Mouse (Mus musculus) cerebellum, adult 18-20 months (tissue): ENCODE results near the gene Mansc4.

Source experiments
- DNase-seq, 2 experiments: peaks; one replicate each; pipeline ENCODE4 v3.0.0; 2021

The Mansc4 gene

DNA sequence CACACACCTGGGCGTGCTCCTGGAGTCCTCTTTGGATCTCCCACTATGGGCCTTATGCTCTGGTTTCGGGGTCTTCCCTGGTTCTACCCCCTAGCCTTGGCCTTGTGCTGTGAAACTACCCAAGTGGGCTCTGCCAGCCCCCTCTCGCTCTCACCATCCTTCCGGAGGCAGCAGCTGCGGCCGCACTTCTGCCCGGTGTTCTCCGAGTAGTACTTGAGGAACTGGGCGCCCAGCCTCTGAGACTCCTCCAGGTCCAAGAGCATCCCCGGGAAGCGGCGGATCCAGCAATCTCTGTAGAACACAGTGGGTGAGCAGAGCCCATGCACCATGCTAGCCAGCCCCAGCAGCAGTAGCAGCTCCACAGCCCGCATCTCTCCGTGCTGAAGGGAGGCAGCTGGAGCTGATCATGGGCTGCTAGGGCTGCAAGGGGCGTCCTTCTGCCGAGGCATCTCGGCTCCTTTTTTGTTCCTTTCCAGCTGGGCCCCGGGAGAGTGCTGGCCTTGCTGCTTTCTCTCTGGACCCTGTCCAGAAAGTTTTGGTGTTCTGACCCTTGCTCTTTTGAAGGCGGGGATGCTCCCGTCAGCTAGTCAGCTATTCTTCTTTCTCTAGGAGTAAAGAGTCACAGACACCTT, at the start of gene Mansc4:
Mansc4 (minus strand) TSS at position 439 of the 632 bp plus-strand sequence.
- DNase-seq, result no peak

DNA sequence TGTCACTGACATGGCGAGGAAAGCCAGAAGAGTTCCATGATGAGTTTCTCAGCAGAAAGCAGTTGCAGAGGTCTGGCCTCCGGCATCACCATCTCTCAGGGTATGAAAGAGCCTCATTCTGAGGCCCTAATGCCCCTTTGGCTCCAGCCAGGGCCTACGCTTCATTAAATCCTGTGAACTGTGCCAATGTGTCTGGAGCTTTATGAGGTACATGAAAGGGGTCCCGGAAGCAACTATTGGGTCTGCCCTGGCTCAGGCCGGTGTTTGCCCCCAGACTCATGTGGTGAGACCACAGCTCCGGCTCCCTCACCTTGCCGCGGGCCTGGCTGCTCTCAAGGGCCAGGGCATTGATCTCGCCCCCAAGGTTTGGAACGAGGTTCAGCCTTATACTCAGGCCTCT, 40.4 kb upstream of the Mansc4 start:
- DNase-seq, result no peak

DNA sequence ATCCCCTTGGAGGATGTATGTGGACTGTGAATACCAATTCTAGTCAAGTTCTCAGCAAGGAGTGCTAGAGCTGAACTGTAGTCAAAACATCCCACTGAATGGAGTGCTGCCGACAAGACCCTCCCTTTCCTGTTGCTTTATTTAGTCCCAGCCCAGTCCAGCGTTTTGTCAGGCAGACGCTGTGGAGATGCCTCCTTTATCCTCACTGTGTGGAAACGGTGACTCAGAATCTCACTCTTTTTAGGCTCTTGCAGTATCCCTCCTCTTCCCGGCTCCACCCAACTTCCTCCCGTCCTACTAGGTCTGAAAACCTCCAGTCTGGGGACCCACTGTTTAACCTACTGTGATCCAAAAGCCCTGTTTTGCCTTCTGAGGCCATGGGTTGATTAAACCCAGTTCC, 34.5 kb upstream of the Mansc4 start:
- no peak for DNase-seq

DNA sequence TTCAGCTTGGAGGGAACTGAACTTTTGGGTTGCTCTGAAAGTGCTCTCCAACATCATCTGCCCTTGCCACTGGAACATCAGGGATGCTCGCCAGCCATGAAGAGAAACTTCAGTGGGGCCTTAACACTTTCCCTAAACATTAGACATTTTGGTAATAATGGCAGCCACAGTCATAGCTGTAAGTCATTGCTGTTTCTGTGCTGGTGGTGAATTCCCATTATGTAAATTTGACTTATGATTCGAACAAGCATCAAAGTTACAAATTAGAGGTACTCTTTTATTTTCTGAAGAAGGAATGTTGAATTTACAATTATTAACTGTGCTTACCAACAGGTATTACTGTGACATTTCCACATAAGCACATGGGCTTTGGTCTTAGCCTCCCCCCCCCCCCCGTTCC, 31.4 kb upstream of the Mansc4 start:
- no peak for DNase-seq

DNA sequence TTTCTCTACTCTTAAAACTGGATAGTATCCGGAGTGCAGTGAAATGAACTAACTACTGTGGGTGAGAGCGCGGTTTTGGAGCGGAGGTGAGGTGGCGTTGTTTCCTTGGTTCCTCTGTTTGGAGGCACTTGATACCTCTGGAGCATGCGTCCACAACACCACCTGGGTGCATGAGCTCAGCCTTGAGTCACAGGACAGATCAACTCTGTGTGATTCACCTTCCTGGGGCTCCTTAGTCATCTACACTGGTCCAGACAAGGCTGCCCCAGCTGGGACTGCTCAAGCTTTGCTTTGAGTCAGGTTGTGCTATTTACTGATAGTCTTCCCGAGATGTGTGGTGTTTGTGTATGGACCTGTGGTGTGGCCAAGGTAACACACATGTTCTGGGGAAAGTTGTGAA, 30.9 kb upstream of the Mansc4 start:
- DNase-seq, result no peak

DNA sequence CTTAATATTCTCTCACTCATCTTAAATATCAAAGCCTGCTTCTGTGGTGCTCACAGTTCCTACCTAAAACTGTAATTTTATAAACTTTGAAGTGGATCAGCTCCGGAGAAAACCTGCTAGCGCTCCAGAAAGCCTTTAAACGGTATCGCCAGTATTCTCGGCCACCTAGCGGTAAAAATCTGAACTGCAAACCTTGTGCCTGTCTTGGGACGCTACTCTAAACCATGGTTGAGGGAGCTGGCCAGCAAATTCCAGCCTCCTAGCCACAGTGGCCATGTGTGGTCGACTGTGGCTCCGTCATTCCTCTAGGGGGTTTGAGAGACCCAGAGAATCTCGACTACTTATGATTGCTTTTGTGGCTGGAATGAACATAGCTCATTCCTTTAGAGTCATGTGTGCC, 29.7 kb upstream of the Mansc4 start:
- DNase-seq, result peak; percentile 83 to 88

DNA sequence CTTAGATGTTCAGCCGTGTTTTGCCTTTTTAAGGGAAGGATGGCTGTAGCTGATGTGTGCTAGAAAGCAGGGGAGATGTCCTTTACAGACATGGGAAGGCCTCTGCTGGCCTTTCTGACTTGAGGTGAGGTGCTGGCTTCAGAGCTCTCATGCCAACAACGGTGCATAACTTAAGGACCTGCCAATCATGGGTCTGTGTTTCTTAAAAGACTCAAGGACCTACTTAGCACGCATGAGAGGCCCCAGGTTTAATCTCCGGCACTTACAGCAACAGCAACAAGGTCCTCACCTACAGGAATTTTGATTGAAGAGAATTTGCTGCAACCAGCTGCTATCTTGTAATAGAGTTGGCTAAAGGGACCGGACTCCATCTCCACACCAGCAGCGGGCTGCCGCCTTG, 22.5 kb upstream of the Mansc4 start:
- no peak for DNase-seq

DNA sequence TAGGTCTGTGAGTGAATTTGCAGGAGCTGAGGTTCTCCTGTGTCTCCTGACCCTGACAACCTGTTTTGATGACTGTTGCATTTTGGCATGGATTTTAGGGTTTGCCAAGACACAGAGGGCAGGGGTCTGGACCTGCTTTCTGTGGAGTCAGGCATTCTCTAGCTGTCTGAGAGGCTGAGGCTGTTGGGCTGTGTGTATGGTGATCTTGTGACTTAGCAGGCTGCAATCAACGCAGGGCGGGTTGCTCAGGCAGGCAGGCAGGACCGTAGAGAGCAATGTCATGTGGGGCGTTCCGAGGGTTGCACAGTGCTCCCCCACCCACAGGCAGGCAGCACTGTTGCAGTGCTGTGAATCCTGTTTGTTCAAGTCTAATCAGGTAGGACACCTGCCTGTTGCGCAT, 19.9 kb upstream of the Mansc4 start:
- DNase-seq, result no peak

DNA sequence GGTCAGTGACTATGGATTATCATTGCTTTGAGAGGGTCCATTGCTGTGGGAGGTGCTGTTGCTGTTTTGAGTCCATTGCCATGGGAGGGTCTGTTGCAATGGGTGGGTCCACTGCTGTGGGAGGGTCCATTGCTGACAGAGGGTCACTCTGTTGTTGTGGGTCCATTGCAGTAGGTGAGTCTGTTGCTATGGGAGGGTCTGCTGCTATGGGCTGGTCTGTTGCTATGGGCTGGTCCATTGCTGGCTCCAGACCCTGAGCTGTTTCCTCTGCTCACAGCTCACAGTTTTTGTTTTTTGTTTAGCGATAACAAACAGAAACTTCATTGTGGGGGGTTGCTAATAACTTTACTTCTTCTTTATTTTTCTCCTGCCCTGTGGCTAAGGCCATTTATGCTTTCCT, 18.7 kb upstream of the Mansc4 start:
- DNase-seq, result no peak

DNA sequence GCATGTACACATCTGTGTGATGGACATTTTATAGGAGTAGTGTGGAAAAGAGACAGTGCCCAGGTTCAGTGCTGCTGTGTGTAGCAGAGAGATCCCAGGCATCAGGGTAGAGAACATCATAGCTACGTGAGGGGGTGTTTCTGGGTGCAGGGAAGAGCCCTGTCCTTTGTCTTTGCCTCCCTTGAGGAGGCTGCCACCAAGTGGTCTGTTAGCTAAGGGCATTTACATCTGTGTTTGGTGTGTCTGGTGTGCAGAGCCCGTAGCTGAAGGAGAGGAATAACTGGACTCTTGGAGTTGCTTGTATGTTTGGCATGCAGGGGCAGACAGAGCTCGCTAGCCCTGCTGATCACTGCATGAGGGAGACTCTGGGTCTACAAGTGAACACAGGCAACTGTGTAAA, 15.5 kb upstream of the Mansc4 start:
- DNase-seq, result no peak

DNA sequence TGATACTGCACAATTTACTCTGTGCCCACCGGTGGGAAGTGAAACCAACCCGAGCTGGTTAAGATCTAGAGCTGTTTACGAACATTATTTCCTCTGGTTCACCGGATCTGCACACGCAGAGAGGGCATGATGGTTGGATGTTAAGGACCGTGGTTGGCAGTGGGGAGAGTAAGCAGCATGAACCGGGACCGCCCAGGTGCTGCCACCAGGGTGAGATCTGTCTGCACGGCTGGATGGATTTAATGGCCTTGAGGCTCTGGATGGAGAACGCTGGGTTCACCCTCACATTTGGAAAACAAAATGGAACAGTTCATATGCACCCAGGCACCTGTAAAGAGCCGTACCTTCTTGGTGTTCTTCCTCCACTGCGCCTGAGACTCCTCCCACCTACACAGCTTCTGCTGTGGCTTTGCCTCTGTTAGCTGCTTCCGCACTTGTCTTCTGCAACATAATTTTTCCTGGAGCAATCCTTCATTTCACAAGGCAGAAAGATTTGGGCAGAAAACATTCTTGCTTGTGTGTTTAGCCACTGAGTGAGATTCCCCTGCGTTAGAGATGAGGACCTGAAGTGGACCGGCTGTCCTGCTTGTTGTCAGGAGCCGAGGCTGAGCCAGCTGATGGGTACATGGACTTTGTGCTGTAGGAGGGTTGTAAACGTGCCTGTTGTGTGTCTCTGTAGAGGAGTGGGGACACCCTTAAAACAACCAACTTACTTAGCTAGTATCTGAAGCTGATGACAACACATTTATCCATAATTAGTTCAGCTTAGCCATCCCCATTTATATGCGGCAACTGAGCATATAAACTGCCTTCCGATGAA, 12.8 kb upstream of the Mansc4 start:
- no peak for DNase-seq

DNA sequence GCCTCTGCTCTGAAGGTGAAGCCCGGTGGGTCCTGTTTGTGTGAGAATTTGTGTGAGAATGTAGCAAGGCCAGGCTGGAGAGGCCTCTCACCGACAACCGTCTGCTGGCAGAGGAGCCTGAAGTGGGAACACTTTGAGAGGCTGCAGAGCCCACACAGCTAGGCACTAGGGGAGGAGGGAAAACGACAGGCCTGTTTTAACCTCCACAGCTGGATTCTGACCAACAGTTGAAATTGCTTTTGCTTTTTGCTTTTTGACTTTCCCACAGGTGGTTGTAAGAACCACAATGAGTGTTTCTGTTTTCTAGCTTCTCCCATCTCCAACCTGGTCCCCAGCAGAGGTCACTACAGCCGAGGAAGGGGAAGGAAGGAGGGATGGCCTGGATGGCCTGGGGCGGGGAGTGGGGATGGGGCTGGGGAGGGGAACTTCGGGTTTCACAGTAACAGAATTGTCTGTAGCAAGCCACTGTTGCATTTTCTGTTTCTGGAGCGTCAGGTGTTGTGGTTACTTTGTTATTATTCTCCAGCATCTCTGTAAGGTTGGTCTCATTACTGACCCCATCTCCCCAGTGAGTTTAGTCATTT, 10.6 kb upstream of the Mansc4 start:
- DNase-seq, result no peak

DNA sequence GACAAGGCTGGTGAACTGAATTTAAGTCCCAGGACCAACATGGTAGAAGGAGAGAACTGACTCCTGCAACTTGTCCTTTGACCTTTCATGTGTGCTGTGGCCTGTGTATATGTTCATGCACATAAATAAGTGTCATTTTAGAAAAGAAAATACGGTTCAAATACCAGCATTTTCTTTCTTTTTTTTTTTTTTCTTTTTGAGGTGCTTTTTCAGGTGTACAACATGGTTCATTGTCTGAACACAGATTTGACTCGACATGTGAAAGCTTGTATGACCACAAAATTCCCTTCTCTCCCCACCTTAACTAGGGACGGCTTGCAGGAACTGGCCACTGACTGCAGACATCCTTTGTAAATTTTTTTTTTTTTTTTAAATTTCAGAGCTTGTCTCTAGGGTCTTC, 10.1 kb upstream of the Mansc4 start:
- no peak for DNase-seq

DNA sequence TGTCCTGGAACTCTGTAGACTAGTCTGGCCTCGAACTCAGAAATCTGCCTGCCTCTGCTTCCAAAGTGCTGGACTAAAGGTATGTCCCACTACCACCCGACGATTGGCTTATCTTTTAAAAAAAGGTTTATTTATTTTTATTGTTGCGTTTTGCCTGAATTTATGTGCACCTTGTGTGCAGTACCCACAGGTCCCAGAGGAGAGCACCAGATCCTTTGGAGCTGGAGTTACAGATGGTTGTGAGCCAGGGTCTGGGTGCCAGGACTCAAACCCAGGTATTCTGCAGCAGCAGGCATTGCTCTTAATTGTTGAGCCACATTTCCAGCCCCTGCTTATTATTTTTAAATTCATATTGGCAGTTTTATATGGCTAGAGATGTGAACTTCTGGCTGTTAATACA, 9.3 kb upstream of the Mansc4 start:
- no peak for DNase-seq

DNA sequence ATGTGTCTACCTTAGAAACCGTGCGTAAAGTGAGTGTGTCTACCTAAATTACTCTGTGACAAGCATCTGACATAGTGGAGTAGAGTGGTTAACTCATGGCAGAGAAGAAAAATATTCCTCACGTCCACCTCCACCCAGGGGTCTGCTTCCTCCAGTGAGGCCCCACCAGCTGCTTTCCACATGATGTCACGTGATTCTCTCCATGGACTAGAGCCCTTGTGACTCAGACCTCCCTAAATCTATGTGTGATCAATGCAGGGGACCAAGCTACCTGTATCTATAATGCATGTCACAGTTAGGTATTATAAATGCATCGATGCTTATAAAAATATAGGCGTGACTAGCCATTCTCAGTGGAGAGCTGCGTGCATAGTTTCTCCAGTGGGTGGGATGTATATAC, 7.9 kb upstream of the Mansc4 start:
- no peak for DNase-seq

DNA sequence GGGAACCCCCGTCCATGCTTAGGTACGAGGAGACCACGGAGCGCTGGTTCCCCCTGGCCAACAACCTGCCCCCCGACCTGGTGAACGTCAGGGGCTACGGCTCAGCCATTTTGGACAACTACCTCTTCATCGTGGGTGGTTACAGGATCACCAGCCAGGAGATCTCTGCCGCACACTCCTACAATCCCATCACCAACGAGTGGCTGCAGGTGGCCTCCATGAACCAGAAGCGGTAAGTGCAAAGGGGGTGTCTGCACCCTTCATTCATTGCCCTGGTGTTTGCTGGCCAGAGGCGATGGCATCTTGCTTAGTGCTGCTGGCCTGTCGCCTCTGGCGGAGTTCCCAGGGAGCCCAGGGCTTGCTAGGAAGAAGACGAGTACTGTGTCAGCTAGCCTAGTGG, 5.3 kb upstream of the Mansc4 start:
- DNase-seq, result peak; percentile 73 to 77

DNA sequence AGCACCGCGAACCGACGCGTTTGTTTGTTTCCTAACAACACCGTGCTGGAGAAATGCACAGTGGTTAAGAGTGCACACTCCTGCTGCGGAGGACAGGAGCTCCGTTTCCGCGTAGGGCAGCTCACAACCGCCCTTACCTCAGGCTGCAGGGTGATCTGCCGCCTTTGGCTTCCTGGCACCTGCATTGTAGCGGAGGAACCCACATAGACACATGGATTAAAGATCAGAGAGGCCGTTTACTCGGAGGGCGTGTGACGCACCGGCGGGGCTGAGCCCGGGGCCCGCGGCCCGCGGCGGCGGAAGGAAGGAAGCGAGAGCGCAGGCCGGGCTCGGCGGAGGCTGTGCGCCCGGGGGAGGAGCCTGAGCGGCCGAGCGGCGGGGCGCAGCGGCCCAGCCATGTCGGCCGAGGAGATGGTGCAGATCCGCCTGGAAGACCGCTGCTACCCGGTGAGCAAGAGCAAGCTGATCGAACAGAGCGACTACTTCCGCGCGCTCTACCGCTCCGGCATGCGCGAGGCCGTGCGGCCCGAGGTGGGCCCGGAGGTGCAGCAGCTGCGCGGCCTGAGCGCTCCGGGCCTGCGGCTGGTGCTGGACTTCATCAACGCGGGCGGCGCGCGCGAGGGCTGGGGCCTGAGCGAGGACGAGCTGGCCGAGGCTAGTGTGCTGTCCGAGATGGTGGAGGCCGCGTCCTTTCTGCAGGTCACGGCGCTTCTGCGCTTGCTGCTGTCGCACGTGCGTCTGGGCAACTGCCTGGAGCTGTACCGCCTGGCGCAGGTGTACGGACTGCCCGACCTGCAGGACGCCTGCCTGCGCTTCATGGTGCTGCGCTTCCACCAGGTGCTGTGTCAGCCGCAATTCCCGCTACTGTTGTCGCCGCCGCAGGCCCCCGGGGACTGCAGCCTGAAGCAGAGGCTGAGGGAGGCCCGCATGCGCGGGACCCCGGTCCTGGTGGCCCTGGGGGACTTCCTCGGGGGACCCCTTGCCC, 4.6 kb upstream of the Mansc4 start, which contains the start of gene Klhl42:
Klhl42 (plus strand) TSS at position 244 of the 985 bp plus-strand sequence.
- peak; percentile 75 to 87 for DNase-seq

DNA sequence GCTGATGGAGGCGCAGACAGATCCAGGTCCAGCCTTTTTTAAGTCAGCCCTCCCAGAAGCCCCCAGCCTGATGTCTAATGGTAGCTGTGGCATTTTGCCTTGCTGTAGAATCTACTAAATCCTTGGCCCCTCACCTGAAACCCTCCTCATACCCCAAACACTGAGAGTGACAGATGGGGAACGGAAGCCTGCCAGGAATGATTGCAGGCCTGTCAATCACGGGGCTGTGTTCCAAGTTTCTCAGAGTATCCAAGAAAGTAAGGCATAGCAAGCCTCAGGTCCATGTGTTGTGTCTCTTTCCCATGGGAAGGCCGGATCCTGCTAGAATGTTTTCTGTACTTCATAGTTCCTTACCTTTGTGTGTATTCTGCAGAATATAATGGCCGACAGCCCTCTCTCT, 3.4 kb upstream of the Mansc4 start:
- DNase-seq, result no peak

DNA sequence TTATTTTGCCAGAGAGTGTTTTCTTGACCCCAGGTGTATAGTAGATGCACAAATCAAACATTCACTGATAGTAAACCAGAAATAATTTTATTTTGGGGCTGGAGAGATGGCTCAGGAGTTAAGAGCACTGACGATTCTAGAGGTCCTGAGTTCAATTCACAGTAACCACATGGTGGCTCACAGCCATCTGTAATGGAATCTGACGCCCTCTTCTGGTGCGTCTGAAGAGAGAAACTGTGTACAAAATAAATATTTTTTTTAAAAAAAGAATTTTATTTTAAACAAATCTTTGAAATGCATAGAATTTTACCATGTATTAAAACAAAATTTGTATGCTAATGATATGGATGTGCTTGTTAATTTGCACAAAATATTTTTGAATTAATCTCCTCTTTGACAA, 1.7 kb upstream of the Mansc4 start:
- DNase-seq, result no peak

DNA sequence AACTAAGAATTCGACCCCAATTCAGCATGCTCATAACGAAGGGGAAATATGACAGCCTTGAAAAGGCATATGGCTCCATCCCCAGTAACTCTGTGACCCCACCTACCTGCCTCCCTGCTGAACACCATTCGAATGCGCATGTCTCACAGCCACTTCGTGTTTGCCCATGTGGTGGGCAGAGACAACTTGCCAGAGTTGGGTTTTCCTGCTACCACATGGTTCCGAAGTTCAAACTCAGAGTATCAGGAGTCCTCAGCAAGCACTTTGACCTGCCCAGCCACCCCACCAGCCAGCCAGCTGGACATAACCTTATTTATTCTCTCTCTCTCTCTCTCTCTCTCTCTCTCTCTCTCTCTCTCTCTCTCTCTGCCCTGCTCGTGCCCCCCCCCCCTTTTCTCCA, 904 bp upstream of the Mansc4 start:
- DNase-seq, result no peak

DNA sequence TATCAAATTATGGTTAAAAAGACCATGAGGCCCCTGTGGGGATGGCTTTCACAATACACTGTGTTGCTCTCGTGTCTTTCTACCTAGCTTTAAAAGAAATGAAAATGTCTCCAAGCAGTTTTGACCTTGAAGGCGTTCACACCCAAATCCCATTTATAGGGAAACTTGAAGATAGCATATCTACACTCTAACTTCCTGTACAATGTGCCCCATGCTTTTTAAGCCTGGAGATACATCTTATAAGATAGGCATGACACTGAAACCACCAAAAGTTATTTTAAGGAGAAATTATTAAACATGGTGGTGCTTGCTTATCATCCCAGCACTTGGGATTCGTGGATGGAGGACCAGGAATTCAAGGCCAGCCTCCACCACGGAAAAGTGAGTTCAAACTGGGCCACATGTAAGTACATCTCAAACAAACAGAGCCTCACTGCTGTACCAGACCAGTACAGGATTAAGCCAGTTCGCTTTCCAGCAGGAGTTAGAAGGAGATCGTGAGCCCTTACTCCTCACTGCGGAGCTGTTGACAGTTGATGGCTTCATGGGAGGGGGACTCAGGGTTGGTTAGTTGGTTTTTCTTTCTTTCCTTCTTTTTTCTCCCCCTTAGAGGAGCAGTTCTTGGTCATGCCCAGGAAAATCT, 1.3 kb downstream of the Mansc4 start:
- no peak for DNase-seq

DNA sequence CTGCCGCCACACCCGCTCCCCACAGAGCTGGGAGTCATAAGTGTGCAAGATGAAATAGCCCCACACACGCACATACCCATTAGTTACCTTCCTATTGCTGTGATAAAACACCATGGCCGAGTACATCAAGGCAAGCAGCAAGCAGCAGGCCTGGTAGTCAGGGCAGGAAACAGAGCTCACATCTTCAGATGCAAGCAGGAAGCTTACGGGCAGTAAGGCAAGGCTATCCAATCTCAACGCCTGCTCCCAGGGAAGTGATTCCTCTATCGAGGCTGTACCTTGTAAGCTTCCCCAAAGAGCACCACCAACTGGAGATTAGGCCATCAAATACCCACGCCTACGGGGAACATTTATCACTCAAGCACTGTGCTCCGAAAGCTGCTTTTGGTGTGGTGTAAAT, 6.9 kb downstream of the Mansc4 start:
- DNase-seq, result no peak

DNA sequence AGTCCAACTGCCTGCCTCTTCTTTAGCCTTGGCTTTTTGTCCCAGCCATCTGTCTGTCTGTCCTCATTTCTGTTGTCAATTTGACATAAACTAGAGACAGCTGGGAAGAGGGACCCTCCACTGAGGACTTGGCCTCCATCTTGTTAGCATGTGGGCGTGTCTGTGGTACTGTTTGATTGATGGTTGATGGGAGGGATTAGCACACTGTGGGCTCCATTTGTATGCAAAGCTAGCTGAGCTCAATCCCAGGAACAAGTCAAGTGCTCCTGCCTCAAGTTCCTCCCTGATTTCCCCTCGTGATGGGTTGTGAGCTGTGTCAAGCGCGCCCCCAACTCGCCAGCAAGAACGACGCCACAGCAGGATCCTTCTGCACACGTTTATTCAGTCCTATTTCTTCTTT, 10.0 kb downstream of the Mansc4 start:
- DNase-seq, result no peak
